13 mouse cellular contexts compared by ENCODE assay signal in the genomic region with DNA sequence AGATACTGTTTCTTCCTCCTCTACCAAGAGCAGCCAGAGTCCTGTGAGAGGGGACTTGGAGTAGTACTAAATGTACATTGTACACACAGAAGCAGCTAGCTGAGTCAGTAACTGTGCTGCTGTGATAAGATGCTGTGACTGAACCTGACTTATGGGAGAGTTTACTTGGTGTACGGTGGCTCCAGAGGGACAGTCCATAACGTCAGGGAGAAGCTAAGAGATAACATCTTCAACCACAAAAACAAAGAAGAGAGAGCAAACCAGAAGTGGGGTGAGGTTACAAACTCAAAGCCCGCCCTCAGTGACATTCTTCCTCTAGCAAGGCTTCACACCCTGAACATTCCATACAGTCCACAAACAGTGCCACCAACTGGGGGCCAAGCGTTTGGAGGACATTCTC. TPM values are rescaled to one million over a fixed set of nuclear protein-coding genes. Genes with fewer than 3 reads are reported as not detected.
A peak's percentile ranks its signal among the peaks of the same experiment; 100 is the strongest.
DNase-seq lines count a peak whose midpoint lies in the region; ATAC-seq lines count a peak whose summit lies in the region.
"Had no signal": no experiment of that assay in that cellular context is flagged by ENCODE, and none has a peak within 500 bp of the region (broad histone marks: within the 10 kb centered on the region; RNA-seq: fewer than 3 reads in every experiment).

No protein-coding gene starts in this region.

- H3K4me3 ChIP-seq in heart, embryonic 11.5 days (ENCODE audit: low read depth, low read length), result no peak overlapping the region
- H3K4me3 ChIP-seq in liver, embryonic 13.5 days (replicated peaks), result no peak overlapping the region
- H3K4me3 ChIP-seq: midbrain, embryonic 12.5 days had no signal

- peaks cover 3% of the 10 kb centered on the region; the same call in 1 of the 2 replicates for H3K36me3 ChIP-seq in heart, embryonic 11.5 days (ENCODE audit: control insufficient read depth, insufficient read depth, low read length)
- no peaks in the 10 kb centered on the region for H3K36me3 ChIP-seq in liver, embryonic 13.5 days
- H3K36me3 ChIP-seq: midbrain, embryonic 12.5 days had no signal

- H3K27ac ChIP-seq in heart, embryonic 11.5 days (ENCODE audit: low read depth, low read length), result peak overlapping the region; percentile 22; the same call in 1 of the 2 replicates
- H3K27ac ChIP-seq in liver, embryonic 13.5 days, result peak overlapping the region; percentile 77
- H3K27ac ChIP-seq: midbrain, embryonic 12.5 days had no signal

- ATAC-seq in heart, embryonic 11.5 days (replicated peaks; ENCODE audit: insufficient number of reproducible peaks, low FRiP score, low TSS enrichment), result no peak
- peak; percentile 90 for ATAC-seq in liver, embryonic 13.5 days (ENCODE audit: low read depth)
- ATAC-seq: hindbrain, embryonic 16.5 days had no signal

- no peak for DNase-seq in heart, postnatal 14 days
- DNase-seq in T-cell, adult 2 months (ENCODE audit: low spot score), result peak; percentile 74
- peak; percentile 57 for DNase-seq in liver, embryonic 13.5 days
- peak; percentile 74 for DNase-seq in thymus, postnatal 0 days (ENCODE audit: low spot score)
- DNase-seq in gastrocnemius, postnatal 10 days, result no peak
- DNase-seq in layer of hippocampus, postnatal 36 days, result no peak
- no peak for DNase-seq in right cerebral cortex, postnatal 14 days
- DNase-seq: adrenal gland, postnatal 36 days; cerebellum, adult 2 months; kidney, postnatal 14 days had no signal

- H3K9me3 ChIP-seq in heart, embryonic 11.5 days (replicated peaks; ENCODE audit: control insufficient read depth, low read length), result no peaks in the 10 kb centered on the region
- no peaks in the 10 kb centered on the region for H3K9me3 ChIP-seq in liver, embryonic 13.5 days (replicated peaks)
- H3K9me3 ChIP-seq: midbrain, embryonic 12.5 days had no signal

- no peaks in the 10 kb centered on the region for H3K27me3 ChIP-seq in heart, embryonic 11.5 days (ENCODE audit: control insufficient read depth, insufficient read depth, low read length)
- no peaks in the 10 kb centered on the region for H3K27me3 ChIP-seq in liver, embryonic 13.5 days
- H3K27me3 ChIP-seq: midbrain, embryonic 12.5 days had no signal

- 32% methylated on average over 4 of the region's 4 CpGs for whole genome bisulfite sequencing in heart, embryonic 11.5 days (ENCODE audit: insufficient replicate concordance)
- WGBS in liver, embryonic 13.5 days (ENCODE audit: insufficient replicate concordance), result 21% methylated on average over 4 of the region's 4 CpGs

- intact Hi-C loops in heart, postnatal 14 days (cut with DNase I), result no loop called here

- H3K4me2 ChIP-seq in heart, embryonic 11.5 days, result peak overlapping the region; percentile 16; the same call in 1 of the 2 replicates
- peak overlapping the region; percentile 28; the same call in 1 of the 2 replicates for H3K4me2 ChIP-seq in liver, embryonic 13.5 days
- H3K4me2 ChIP-seq: midbrain, embryonic 12.5 days had no signal

- 0 out of 2 replicates have a peak overlapping the region, but pooled peaks have one; percentile 16 for H3K9ac ChIP-seq in heart, embryonic 11.5 days (ENCODE audit: low read depth, low read length)
- no peak overlapping the region for H3K9ac ChIP-seq in liver, embryonic 13.5 days
- H3K9ac ChIP-seq: midbrain, embryonic 12.5 days had no signal

- H3K4me1 ChIP-seq in heart, embryonic 11.5 days (ENCODE audit: control insufficient read depth, insufficient read depth, low read length), result peaks cover 22% of the 10 kb centered on the region
- peaks cover 27% of the 10 kb centered on the region for H3K4me1 ChIP-seq in liver, embryonic 13.5 days (replicated peaks)

RNA-seq across cellular contexts. Expression of gene Phf2, which starts 25.6 kb away (rescaled TPM):
- 5.3 and 7.5 TPM in 2 replicates for polyA plus RNA-seq in heart, embryonic 11.5 days (2014; fragmentation: Nextera tagmentation; extraction: Ambion mirVana)
- 10 to 100 TPM; 27.0 to 30.1 TPM for total RNA-seq in heart, postnatal 14 days (2021)
- polyA plus RNA-seq in liver, embryonic 13.5 days (2015; fragmentation: Nextera tagmentation; extraction: Ambion mirVana), result 2.0 and 2.2 TPM in 2 replicates
- 11.9 and 13.0 TPM in 2 replicates for polyA plus RNA-seq in thymus, postnatal 0 days (2015; fragmentation: Nextera tagmentation; extraction: Ambion mirVana)
- 10 to 100 TPM; 26.8 to 30.3 TPM for total RNA-seq in gastrocnemius, postnatal 10 days (2021)
- 10 to 100 TPM; 37.3 to 41.4 TPM for total RNA-seq in layer of hippocampus, postnatal 36 days (2021)

Comparison
In these comparisons a context has a peak if more than half of its experiments do, and no peak if none do; other contexts are left out.
1. DNase-seq: peak in T-cell, adult 2 months (single experiment), liver, embryonic 13.5 days (single experiment) and thymus, postnatal 0 days (single experiment); none in heart, postnatal 14 days (0 of 2), gastrocnemius, postnatal 10 days (single experiment), layer of hippocampus, postnatal 36 days (0 of 2) and right cerebral cortex, postnatal 14 days (single experiment).